Mouse (Mus musculus) layer of hippocampus, adult 2 months (tissue): ENCODE results near the gene Pp2d1. TPM values are rescaled to one million over a fixed set of nuclear protein-coding genes. Genes with fewer than 3 reads are reported as not detected.
"Not testable (repeated sequence)": the region's sequence is repeated elsewhere in the genome, so short reads cannot be mapped to it uniquely, and the experiment has no call there.

Experiments
- DNase-seq, 2 experiments: peaks; one replicate each; pipeline ENCODE4 v3.0.0; 2022; ENCODE audit warnings: low spot score in 2 of 2
- H3K27ac ChIP-seq: fragments of 200-600 bp; 2 replicates; pipeline ENCODE4 v1.8.1; 2022
- H3K4me3 ChIP-seq: fragments of 200-600 bp; 2 replicates; pipeline ENCODE4 v1.8.1; 2022; ENCODE audit warnings: mild to moderate bottlenecking
- CTCF ChIP-seq: fragments of 200-600 bp; conservative IDR thresholded peaks from 2 replicates; pipeline ENCODE4 v1.8.1; 2022; ENCODE audit warnings: antibody characterized with exemption, mild to moderate bottlenecking, moderate library complexity
- long read RNA-seq, 2 experiments: library from polyadenylated mRNA; stranded (forward); transcript quantifications; one replicate each; pipeline ENCODE4 v2.0.0; 2021; ENCODE audit warnings: borderline mapping rate in 2 of 2
- total RNA-seq, 2 experiments: library from RNA; stranded (reverse); gene quantifications; 2 replicates each; pipeline ENCODE4 v1.2.3; 2021

Pp2d1 gene
- not detected for total RNA-seq
- long read RNA-seq, experiment 1, result 0 reads
- long read RNA-seq, experiment 2, result 0 reads

DNA sequence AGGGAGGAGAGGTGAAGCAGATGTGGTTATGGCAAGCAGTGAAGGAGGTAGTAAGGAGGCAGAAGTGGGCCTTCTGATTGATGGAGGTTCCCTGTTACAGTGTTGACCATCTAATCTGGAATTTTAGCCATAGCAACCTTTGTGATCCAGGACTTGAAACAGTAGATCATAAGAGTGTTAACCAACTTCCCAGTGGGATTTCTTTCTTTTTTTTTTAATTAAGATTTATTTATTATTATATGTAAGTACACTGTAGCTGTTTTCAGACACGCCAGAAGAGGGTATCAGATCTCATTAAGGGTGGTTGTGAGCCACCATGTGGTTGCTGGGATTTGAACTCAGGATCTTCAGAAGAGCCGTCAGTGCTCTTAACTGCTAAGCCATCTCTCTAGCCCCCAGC lies at the start of gene Pp2d1:
Gene Pp2d1, minus strand, starts transcription at position 101 of the 400 bp plus-strand sequence.
- not testable (repeated sequence) for DNase-seq, H3K4me3 ChIP-seq, H3K27ac ChIP-seq

DNA sequence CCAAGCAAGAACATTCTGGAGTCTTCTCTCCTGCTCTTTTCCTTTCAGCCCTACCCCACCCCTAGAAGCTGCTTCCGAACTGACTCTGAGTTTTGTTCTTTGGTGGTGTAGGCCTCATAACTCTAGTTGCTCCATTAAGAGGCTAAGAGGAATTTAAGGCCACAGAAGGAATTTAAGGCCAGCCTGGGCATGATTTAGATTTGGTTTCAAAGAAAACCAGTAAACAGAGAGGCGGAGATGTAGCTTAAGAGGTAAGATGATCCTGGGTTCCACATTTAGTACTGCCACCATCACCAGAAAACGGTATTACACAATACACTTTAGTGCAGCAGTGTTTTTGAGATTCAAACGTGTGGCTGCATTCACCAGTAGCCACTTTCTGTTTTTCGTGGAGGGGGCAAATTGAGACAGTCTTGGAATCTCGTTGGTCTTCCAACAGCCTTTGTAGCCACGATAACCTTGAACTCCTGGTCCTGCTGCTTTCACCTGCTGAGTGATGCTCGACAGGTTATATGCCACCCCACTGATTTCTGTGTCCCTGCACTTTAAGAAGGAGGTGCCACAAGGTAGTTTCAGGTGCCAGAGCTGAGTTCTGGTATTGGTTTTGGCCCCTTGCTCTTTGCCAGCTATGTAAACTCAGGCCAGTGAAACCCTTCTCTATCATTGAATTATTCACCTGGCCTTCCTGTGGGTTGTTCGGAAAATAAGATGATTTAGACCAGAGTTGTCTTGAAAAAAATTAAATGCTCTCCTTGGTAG lies 49.0 kb upstream of the Pp2d1 start:
- Histone ChIP-seq H3K4me3 (no peak overlapping the region), H3K27ac (no peak overlapping the region)
- no peak for DNase-seq
- 0 out of 2 replicates have a peak, but pooled peaks have one; percentile 5 for TF ChIP-seq CTCF

DNA sequence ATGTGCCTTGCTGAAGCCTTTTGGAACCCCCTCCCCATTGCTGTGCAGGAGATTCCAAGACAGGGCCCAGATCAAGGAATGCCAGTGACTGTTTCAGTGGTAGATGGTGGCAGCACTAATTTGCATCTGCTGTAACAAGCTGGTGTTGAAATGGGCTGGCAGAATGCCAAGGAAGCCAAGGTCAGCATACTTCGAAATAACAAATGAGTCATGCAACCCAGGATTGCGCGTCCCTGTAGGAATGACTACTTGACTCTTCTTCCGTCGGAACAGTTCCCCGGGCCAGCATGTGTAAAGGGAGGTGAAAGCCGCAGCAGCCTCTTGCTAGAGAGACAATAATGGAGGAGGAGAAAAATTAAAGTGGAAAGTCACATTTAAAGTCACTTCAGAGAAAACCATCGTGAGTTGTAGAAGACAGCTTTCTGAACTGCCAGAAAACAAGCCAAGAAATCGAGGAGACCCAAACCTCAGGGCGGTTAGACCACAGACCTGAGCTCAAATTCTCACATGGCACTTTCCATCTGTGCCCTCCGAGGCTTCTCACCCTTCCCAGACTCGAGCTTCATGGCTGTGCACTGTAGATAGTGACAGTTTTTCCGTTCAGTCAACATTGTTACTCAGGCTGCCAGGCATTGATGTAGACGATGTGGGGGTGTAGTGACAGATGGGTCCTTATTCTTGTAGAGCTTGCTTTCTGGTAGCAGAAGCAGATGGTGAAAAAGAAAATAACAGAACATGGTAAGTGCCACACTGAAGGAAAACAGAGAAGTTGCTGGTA lies 48.0 kb upstream of the Pp2d1 start:
- Histone ChIP-seq H3K4me3 (peak overlapping the region; percentile 0; the same call in 1 of the 2 replicates), H3K27ac (peak overlapping the region; percentile 52; the same call in 1 of the 2 replicates)
- peak; percentile 78 to 91 for DNase-seq
- TF ChIP-seq CTCF, result no peak

- no peak for DNase-seq
- no peak for TF ChIP-seq CTCF
- Histone ChIP-seq H3K4me3 (no peak overlapping the region), H3K27ac (no peak overlapping the region)
Observed at GRCm38 (mm10) chr17:53583846-53584579, 44.8 kb upstream of the Pp2d1 start.

DNA sequence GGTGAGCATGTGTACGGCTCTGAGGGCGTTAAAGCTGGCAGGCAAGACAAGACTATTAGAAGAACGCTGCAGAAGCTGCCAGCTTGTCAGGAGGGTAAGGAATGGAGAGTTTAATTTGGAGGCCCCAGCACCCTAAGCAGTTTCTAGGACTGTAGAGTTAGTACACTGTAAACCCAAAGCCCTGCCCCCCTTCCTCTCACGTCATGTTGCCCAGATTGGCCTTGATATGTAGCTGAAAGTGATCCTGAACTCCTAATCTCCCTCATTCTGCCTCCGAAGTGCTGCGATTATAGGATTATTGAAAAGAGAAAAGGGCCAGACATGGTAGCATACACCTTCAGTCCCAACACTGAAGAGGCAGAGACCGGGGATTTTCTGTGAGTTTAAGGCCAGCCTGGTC lies 43.6 kb upstream of the Pp2d1 start:
- Histone ChIP-seq H3K4me3 (no peak overlapping the region), H3K27ac (no peak overlapping the region)
- no peak for DNase-seq
- no peak for TF ChIP-seq CTCF

GRCm38 (mm10) chr17:53582026-53582585 lies 42.9 kb upstream of the Pp2d1 start:
- TF ChIP-seq CTCF, result no peak
- no peak for DNase-seq
- H3K4me3 ChIP-seq, result no peak overlapping the region
- no peak overlapping the region for H3K27ac ChIP-seq

DNA sequence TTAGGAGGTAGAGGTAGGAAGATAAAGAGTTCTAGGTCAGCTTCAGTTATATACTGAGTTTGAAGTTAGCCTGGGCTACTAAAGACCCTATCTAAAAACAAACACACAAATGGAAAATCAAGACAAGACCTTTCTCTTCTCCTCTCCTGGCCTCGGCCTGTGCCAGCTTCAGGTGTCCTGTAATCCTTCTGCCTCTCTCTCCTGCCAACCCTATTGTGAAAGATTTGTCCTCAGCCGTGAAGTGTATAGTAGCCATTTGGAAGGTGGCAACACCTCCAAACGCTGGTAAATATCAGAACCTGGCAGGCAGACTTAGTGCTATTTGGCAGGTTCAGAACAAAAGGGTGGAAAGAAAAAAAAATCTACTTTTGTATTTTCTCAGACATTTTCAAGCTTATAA lies 41.0 kb upstream of the Pp2d1 start:
- Histone ChIP-seq H3K4me3 (no peak overlapping the region), H3K27ac (no peak overlapping the region)
- DNase-seq, result no peak
- TF ChIP-seq CTCF, result no peak

GRCm38 (mm10) chr17:53579612-53580011 lies 40.4 kb upstream of the Pp2d1 start:
- H3K27ac ChIP-seq, result no peak overlapping the region
- no peak overlapping the region for H3K4me3 ChIP-seq
- DNase-seq, result no peak

DNA sequence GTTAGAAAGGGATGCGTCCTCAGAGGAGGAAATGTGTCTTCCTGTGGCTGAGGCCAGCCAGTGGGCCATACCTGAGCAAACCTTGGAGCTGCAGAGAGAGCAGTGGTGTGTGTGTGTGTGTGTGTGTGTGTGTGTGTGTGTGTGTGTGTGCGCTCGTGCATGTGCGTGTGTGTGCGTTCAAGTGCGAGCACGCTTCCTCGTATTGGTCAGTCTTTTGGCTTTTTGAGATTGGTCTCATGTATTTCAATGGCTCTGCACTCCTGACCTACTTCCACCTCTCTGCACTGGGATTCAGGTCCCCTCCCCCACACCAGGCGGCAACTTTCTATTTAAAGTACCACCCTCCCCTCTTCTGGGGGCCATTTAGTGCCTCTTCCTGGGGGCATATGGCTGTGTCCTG lies 39.5 kb upstream of the Pp2d1 start:
- Histone ChIP-seq H3K27ac (no peak overlapping the region), H3K4me3 (no peak overlapping the region)
- TF ChIP-seq CTCF, result no peak
- DNase-seq, result no peak

More at GRCm38 (mm10) chr17:53579612-53580011, 40.4 kb upstream of the Pp2d1 start:
- TF ChIP-seq CTCF, result no peak

DNA sequence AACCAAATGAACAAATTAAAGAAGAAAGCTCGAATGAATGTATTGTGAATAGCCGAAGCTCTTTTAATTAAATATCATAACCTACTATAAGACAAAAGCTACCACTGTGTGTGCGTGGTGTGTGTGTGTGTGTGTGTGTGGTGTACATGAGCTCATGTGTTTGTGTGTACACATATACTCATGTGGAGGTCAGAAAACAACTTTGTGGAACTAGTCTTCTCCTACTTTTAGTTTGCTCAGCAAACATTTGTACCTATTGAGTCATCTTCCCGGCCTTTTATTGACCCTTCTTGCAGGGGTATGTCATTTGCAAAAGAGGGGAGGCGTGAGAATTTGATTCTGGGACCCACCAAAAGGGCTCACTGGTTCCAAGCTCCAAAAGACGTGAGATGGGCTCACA lies 39.0 kb upstream of the Pp2d1 start:
- H3K4me3 ChIP-seq, result no peak overlapping the region
- no peak for TF ChIP-seq CTCF

DNA sequence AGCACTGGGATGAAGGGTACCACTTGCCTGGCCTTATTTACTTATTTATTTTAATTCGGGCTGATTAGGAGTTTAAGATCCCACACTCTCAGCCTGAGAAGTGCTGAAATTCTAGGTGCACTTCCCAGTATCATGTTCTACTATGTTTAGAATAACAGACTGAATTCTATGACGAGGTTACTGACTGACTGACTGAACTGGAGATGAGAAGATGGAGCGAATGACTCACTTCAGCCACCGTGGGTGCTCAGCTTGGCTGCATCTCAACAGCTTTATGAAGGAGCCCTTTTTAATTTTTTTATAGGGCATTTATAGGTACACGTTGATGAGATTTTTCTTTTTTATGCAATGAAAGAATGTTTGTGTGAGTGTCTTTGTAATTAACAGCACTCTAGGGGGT lies 38.5 kb upstream of the Pp2d1 start:
- no peak for DNase-seq
- H3K27ac ChIP-seq, result no peak overlapping the region
- no peak overlapping the region for H3K4me3 ChIP-seq
- TF ChIP-seq CTCF, result no peak

More for the DNA sequence above, 39.0 kb upstream of the Pp2d1 start:
- DNase-seq, result no peak
- H3K27ac ChIP-seq, result no peak overlapping the region

- no peak overlapping the region for H3K4me3 ChIP-seq
- H3K27ac ChIP-seq, result no peak overlapping the region
- TF ChIP-seq CTCF, result no peak
- DNase-seq, result no peak
Observed at GRCm38 (mm10) chr17:53577151-53577550, 37.9 kb upstream of the Pp2d1 start.

DNA sequence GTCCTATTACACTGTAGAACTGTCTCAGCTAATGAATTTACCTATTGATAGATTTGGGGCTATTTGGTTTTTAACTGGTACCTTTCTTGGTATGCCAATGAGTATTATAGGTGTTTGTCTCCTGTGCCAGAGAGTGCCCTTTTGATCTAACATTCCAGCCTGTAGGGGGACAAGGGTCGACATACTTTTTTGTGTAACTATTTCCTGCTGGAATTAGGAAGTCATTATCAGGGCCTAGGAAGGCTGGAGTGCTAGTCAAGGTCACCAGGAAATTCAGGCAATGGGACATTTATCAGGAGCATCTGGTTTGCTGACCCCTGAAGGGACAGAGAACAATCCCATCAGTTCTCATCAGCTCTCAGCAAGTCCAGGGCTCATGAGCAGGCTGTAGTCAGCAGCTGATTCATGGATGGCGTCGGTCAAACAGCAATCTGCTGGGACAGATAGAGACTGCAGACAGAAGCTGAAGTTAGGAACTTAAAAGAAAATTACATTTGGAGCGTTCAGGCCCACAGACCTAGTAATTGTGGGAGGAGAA lies 33.8 kb upstream of the Pp2d1 start:
- H3K27ac ChIP-seq, result no peak overlapping the region
- DNase-seq, result no peak
- no peak overlapping the region for H3K4me3 ChIP-seq
- TF ChIP-seq CTCF, result peak; percentile 33

DNA sequence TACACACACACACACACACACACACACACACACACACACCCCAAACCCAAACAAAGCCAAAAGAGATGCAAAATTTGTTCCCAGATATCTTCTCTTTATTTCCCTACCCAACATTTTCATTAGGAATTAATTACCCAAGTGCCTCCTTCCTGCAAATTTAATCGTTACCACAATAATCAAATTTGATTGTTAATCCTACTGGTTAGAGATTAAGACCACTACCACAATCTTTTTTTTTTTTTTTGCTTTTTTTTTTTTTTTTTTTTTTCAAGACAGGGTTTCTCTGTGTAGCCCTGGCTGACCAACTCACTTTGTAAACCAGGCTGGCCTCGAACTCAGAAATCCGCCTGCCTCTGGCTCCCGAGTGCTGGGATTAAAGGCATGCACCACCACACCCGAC lies 31.7 kb upstream of the Pp2d1 start:
- DNase-seq, H3K27ac ChIP-seq, H3K4me3 ChIP-seq: not testable (repeated sequence)
